Mouse (Mus musculus) MEL (cell line): ENCODE data around the gene Olfr910. TPM values are rescaled to one million over a fixed set of nuclear protein-coding genes. Genes with fewer than 3 reads are reported as not detected.

Experiments used
- DNase-seq: peaks from one replicate; pipeline ENCODE4 v3.0.0; 2011; ENCODE audit warnings: low read depth, low spot score
- H3K27ac ChIP-seq: 2 replicates; pipeline ENCODE4 v1.5.1; 2012; ENCODE audit warnings: low read depth, mild to moderate bottlenecking, control low read depth, low read length, moderate library complexity; ENCODE audit not compliant: control insufficient read depth
- H3K27me3 ChIP-seq, 2 experiments: fragments of 150-350 bp in 1 of 2; sonication (generic) in 1 of 2; 2 replicates each; pipeline ENCODE4 v1.6.1; 2012; ENCODE audit warnings: low read length in 2 of 2, mild to moderate bottlenecking in 2 of 2, improper control_type of control experiment in 1 of 2, moderate library complexity in 1 of 2; ENCODE audit not compliant: insufficient read depth in 2 of 2, control insufficient read depth in 1 of 2
- H3K36me3 ChIP-seq, 2 experiments: 2 replicates each; pipeline ENCODE4 v1.6.1; 2012 to 2014; ENCODE audit warnings: low read length in 2 of 2, improper control_type of control experiment in 1 of 2, inconsistent platforms in 1 of 2, mild to moderate bottlenecking in 1 of 2; ENCODE audit not compliant: insufficient read depth in 2 of 2, control insufficient read depth in 1 of 2
- H3K4me1 ChIP-seq, 2 experiments: fragments of 150-350 bp in 1 of 2; sonication (generic) in 1 of 2; 2 replicates each; pipeline ENCODE4 v1.6.1; 2012; ENCODE audit warnings: low read length in 2 of 2, improper control_type of control experiment in 1 of 2, mild to moderate bottlenecking in 1 of 2; ENCODE audit not compliant: insufficient read depth in 2 of 2, control insufficient read depth in 1 of 2
- H3K4me3 ChIP-seq, 2 experiments: fragments of 150-350 bp in 1 of 2; sonication (generic) in 1 of 2; 2 replicates each; pipeline ENCODE4 v1.5.1; 2012; ENCODE audit warnings: low read depth in 2 of 2, low read length in 2 of 2, mild to moderate bottlenecking in 2 of 2, moderate library complexity in 2 of 2, control low read depth in 1 of 2, improper control_type of control experiment in 1 of 2; ENCODE audit not compliant: control insufficient read depth in 1 of 2, insufficient read depth in 1 of 2
- H3K79me2 ChIP-seq: 2 replicates; pipeline ENCODE4 v1.6.1; 2012; ENCODE audit warnings: mild to moderate bottlenecking, low read length, moderate library complexity; ENCODE audit not compliant: control insufficient read depth, poor library complexity, insufficient read depth
- H3K9ac ChIP-seq: 2 replicates; pipeline ENCODE4 v1.6.1; 2012; ENCODE audit warnings: low read depth, mild to moderate bottlenecking, control low read depth, low read length, moderate library complexity; ENCODE audit not compliant: control insufficient read depth, poor library complexity, severe bottlenecking
- H3K9me3 ChIP-seq: fragments of 150-350 bp; sonication (generic); replicated peaks from 2 replicates; pipeline ENCODE4 v1.6.1; 2012; ENCODE audit warnings: mild to moderate bottlenecking, low read length, improper control_type of control experiment, moderate library complexity; ENCODE audit not compliant: insufficient read depth
- BHLHE40 ChIP-seq: IDR thresholded peaks from 2 replicates; pipeline ENCODE4 v1.6.1; 2012; ENCODE audit warnings: low read depth, mild to moderate bottlenecking, inconsistent platforms, low read length, improper control_type of control experiment, borderline replicate concordance
- CHD1 ChIP-seq: IDR thresholded peaks from 2 replicates; pipeline ENCODE4 v1.6.1; 2012; ENCODE audit warnings: low read depth, mild to moderate bottlenecking, inconsistent platforms, low read length, improper control_type of control experiment
- CHD2 ChIP-seq: IDR thresholded peaks from 2 replicates; pipeline ENCODE4 v1.6.1; 2011; ENCODE audit warnings: low read length, improper control_type of control experiment
- CTCF ChIP-seq, 3 experiments: IDR thresholded peaks in 2 of 3; conservative IDR thresholded peaks in 1 of 3; 2 replicates each; pipeline ENCODE4 v1.5.1; 2011 to 2012; ENCODE audit warnings: low read length in 3 of 3, low read depth in 2 of 3, mild to moderate bottlenecking in 2 of 3, improper control_type of control experiment in 1 of 3, inconsistent platforms in 1 of 3, mixed read lengths in 1 of 3, moderate library complexity in 1 of 3; ENCODE audit not compliant: control insufficient read depth in 1 of 3, insufficient read depth in 1 of 3, poor library complexity in 1 of 3, severe bottlenecking in 1 of 3
- E2F4 ChIP-seq: IDR thresholded peaks from 2 replicates; pipeline ENCODE4 v1.6.1; 2011; ENCODE audit warnings: low read depth, low read length, improper control_type of control experiment, borderline replicate concordance
- EP300 ChIP-seq, 2 experiments: IDR thresholded peaks; 2 replicates each; pipeline ENCODE4 v1.6.1; 2011; ENCODE audit warnings: improper control_type of control experiment in 2 of 2, low read length in 2 of 2, low read depth in 1 of 2, mild to moderate bottlenecking in 1 of 2
- GABPA ChIP-seq: IDR thresholded peaks from 2 replicates; pipeline ENCODE4 v1.6.1; 2012; ENCODE audit warnings: low read depth, mild to moderate bottlenecking, inconsistent platforms, low read length, improper control_type of control experiment, moderate library complexity
- GATA1 ChIP-seq: IDR thresholded peaks from 2 replicates; pipeline ENCODE4 v1.6.1; 2011; ENCODE audit warnings: low read depth, low read length, improper control_type of control experiment
- JUND ChIP-seq: IDR thresholded peaks from 2 replicates; pipeline ENCODE4 v1.6.1; 2011; ENCODE audit warnings: low read depth, mild to moderate bottlenecking, improper control_type of control experiment, low read length
- KAT2A ChIP-seq: conservative IDR thresholded peaks from 2 replicates; pipeline ENCODE4 v1.6.1; 2012; ENCODE audit warnings: low read depth, low read length, improper control_type of control experiment, inconsistent platforms
- MEF2A ChIP-seq: IDR thresholded peaks from 2 replicates; pipeline ENCODE4 v1.6.1; 2014; ENCODE audit warnings: low read depth, mild to moderate bottlenecking, inconsistent platforms, low read length, improper control_type of control experiment; ENCODE audit not compliant: poor library complexity, insufficient replicate concordance, severe bottlenecking; ENCODE audit errors: extremely low read depth
- MXI1 ChIP-seq: IDR thresholded peaks from 2 replicates; pipeline ENCODE4 v1.6.1; 2011; ENCODE audit warnings: mild to moderate bottlenecking, low read depth, low read length, improper control_type of control experiment
- NELFE ChIP-seq: IDR thresholded peaks from 2 replicates; pipeline ENCODE4 v1.6.1; 2011; ENCODE audit warnings: low read depth, low read length, improper control_type of control experiment
- NRF1 ChIP-seq: IDR thresholded peaks from 2 replicates; pipeline ENCODE4 v1.6.1; 2014; ENCODE audit warnings: low read depth, mild to moderate bottlenecking, inconsistent platforms, low read length, improper control_type of control experiment, moderate library complexity; ENCODE audit not compliant: poor library complexity, insufficient read depth, severe bottlenecking
- POLR2AphosphoS2 ChIP-seq: IDR thresholded peaks from 2 replicates; pipeline ENCODE4 v1.6.1; 2011; ENCODE audit warnings: low read length, improper control_type of control experiment
- POLR2AphosphoS5 ChIP-seq: IDR thresholded peaks from 2 replicates; pipeline ENCODE4 v1.6.1; 2012; ENCODE audit warnings: low read depth, borderline replicate concordance, mild to moderate bottlenecking, inconsistent platforms, low read length, moderate library complexity, mixed read lengths
- RCOR1 ChIP-seq: IDR thresholded peaks from 2 replicates; pipeline ENCODE4 v1.6.1; 2012; ENCODE audit warnings: low read depth, mild to moderate bottlenecking, inconsistent platforms, low read length, improper control_type of control experiment
- SIN3A ChIP-seq: IDR thresholded peaks from 2 replicates; pipeline ENCODE4 v1.6.1; 2012; ENCODE audit warnings: low read length, improper control_type of control experiment, inconsistent platforms
- SMC3 ChIP-seq: IDR thresholded peaks from 2 replicates; pipeline ENCODE4 v1.6.1; 2011; ENCODE audit warnings: low read depth, low read length, improper control_type of control experiment
- UBTF ChIP-seq: IDR thresholded peaks from 2 replicates; pipeline ENCODE4 v1.6.1; 2012; ENCODE audit warnings: low read depth, mild to moderate bottlenecking, inconsistent platforms, low read length, improper control_type of control experiment, moderate library complexity, borderline replicate concordance; ENCODE audit not compliant: insufficient read depth
- USF1 ChIP-seq: IDR thresholded peaks from 2 replicates; pipeline ENCODE4 v1.6.1; 2014; ENCODE audit warnings: low read depth, mild to moderate bottlenecking, inconsistent platforms, low read length, improper control_type of control experiment, moderate library complexity
- USF2 ChIP-seq, 2 experiments: IDR thresholded peaks; 2 replicates each; pipeline ENCODE4 v1.6.1; 2011 to 2012; ENCODE audit warnings: improper control_type of control experiment in 2 of 2, low read length in 2 of 2, borderline replicate concordance in 1 of 2, inconsistent platforms in 1 of 2, low read depth in 1 of 2, mild to moderate bottlenecking in 1 of 2; ENCODE audit not compliant: insufficient read depth in 1 of 2
- ZC3H11A ChIP-seq: IDR thresholded peaks from 2 replicates; pipeline ENCODE4 v1.6.1; 2012; ENCODE audit warnings: low read depth, mild to moderate bottlenecking, inconsistent platforms, low read length, improper control_type of control experiment
- ZMIZ1 ChIP-seq: IDR thresholded peaks from 2 replicates; pipeline ENCODE4 v1.6.1; 2012; ENCODE audit warnings: low read depth, mild to moderate bottlenecking, inconsistent platforms, low read length, improper control_type of control experiment, moderate library complexity
- ZNF384 ChIP-seq: IDR thresholded peaks from 2 replicates; pipeline ENCODE4 v1.6.1; 2012; ENCODE audit warnings: low read depth, mild to moderate bottlenecking, inconsistent platforms, low read length, improper control_type of control experiment
- polyA plus RNA-seq, 2 experiments: library from polyadenylated mRNA; stranded (reverse) in 1 of 2; unstranded in 1 of 2; fragments of >175 nt in 1 of 2; fragments of >200 nt in 1 of 2; gene quantifications; 2 replicates each; pipeline versions ENCODE4 v1.2.1 to v1.2.4; 2012; ENCODE audit warnings: low replicate concordance in 2 of 2, low read depth in 1 of 2; ENCODE audit not compliant: insufficient read length in 2 of 2, insufficient read depth in 1 of 2, missing spikeins in 1 of 2
- total RNA-seq: library from RNA; depleted of rRNA; stranded (reverse); fragments of 300-350 nt; gene quantifications from 2 replicates; pipeline ENCODE4 v1.2.3, GENCODE M21; 2012; rRNA removed

The Olfr910 gene
- not detected in 2 replicates for total RNA-seq
- not detected for polyA plus RNA-seq

DNA sequence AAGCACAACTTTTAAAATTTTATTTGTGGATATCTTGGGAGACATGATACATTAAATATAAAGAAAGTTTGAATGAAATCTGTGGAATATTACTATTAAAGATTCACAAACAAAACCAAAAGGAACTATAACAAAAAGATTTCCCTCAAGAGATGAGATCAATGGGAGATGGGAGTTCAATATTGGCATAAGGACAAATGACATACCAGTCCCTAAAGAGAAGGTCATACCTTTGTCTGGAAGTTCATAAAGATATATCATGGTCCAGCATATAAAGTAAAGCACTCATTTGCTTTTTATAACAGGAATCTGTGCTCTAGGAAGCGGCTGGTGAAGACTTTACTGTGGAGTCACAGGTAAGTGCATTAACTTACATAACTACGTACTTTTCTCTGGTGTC lies at the start of gene Olfr910:
Gene Olfr910 (plus strand): TSS at position 301 of the 400 bp plus-strand sequence.
- Histone ChIP-seq H3K9me3 (no peaks in the 10 kb centered on the region), H3K27me3 (no peaks in the 10 kb centered on the region), H3K36me3 (no peaks in the 10 kb centered on the region), H3K27ac (no peak within 1 kb of the TSS), H3K4me3 (no peak within 1 kb of the TSS), H3K9ac (no peak within 1 kb of the TSS), H3K79me2 (no peaks in the 10 kb centered on the region), H3K4me1 (no peaks in the 10 kb centered on the region)
- no peak for TF ChIP-seq CHD2
- no peak for TF ChIP-seq POLR2AphosphoS2
- no peak for TF ChIP-seq NRF1
- no peak for TF ChIP-seq E2F4
- TF ChIP-seq ZC3H11A, result no peak
- TF ChIP-seq GATA1, result no peak
- TF ChIP-seq MEF2A, result no peak
- TF ChIP-seq ZMIZ1, result no peak
- no peak for TF ChIP-seq MXI1
- no peak for TF ChIP-seq CTCF (IDR thresholded peaks at IDR 0.05 in 2 of 3, conservative IDR thresholded peaks at IDR 0.05 in 1 of 3; ENCODE audit: control insufficient read depth in 1 of 3, insufficient read depth in 1 of 3, low read depth in 2 of 3, low read length in 3 of 3, poor library complexity in 1 of 3, severe bottlenecking in 1 of 3)
- TF ChIP-seq KAT2A, result no peak
- TF ChIP-seq SMC3, result no peak
- TF ChIP-seq NELFE, result no peak
- no peak for TF ChIP-seq ZNF384
- TF ChIP-seq POLR2AphosphoS5, result no peak
- no peak for DNase-seq

DNA sequence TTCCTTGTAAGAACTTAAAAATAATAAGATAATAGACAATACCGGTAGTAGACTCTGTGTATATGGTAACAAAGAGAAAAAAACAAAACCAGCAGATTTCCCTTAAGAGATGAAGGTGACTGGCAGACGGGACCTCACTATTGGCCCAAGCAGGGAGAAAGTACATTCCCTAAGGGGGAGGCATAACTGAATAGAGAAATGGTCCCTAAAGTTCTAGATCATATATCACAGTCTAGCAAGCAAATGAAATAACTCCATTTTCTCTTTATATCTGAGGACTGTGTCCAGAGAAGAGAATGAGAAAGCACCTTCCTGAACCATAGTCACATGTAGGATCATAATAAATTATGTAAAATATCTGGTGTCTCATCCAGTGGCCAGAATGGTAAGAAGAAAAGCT lies 42.1 kb upstream of the Olfr910 start, which contains the start of gene Olfr907:
Gene Olfr907 (plus strand): TSS at position 301 of the 400 bp plus-strand sequence.
- no peak within 1 kb of the TSS for H3K9ac ChIP-seq
- H3K4me3 ChIP-seq, result no peak within 1 kb of the TSS
- no peaks in the 10 kb centered on the region for H3K9me3 ChIP-seq
- H3K79me2 ChIP-seq, result no peaks in the 10 kb centered on the region
- no peaks in the 10 kb centered on the region for H3K27me3 ChIP-seq
- TF ChIP-seq RCOR1, result no peak
- TF ChIP-seq CTCF (IDR thresholded peaks at IDR 0.05 in 2 of 3, conservative IDR thresholded peaks at IDR 0.05 in 1 of 3; ENCODE audit: control insufficient read depth in 1 of 3, insufficient read depth in 1 of 3, low read depth in 2 of 3, low read length in 3 of 3, poor library complexity in 1 of 3, severe bottlenecking in 1 of 3), result no peak
- TF ChIP-seq GATA1, result no peak
- TF ChIP-seq EP300 (IDR thresholded peaks at IDR 0.05; ENCODE audit: low read depth in 1 of 2, low read length in 2 of 2), result no peak
- no peak for TF ChIP-seq GABPA
- TF ChIP-seq BHLHE40, result no peak
- TF ChIP-seq USF1, result no peak
- TF ChIP-seq CHD1, result no peak
- TF ChIP-seq NELFE, result no peak
- TF ChIP-seq CHD2, result no peak
- TF ChIP-seq ZMIZ1, result no peak
- no peak for TF ChIP-seq SIN3A
- TF ChIP-seq USF2 (IDR thresholded peaks at IDR 0.05; ENCODE audit: borderline replicate concordance in 1 of 2, insufficient read depth in 1 of 2, low read depth in 1 of 2, low read length in 2 of 2), result no peak
- no peak for TF ChIP-seq POLR2AphosphoS5
- no peak for TF ChIP-seq E2F4
- no peak for TF ChIP-seq JUND
- TF ChIP-seq UBTF, result no peak
- H3K36me3 ChIP-seq, result no peaks in the 10 kb centered on the region
- H3K4me1 ChIP-seq, result no peaks in the 10 kb centered on the region
- no peak within 1 kb of the TSS for H3K27ac ChIP-seq
- no peak for DNase-seq
